Mouse (Mus musculus) kidney, adult 9 months (tissue): Measurements from ENCODE around the gene Gm20219.
"Not testable (repeated sequence)": the region's sequence is repeated elsewhere in the genome, so short reads cannot be mapped to it uniquely, and the experiment has no call there.

Experiments used
- DNase-seq: peaks from one replicate; pipeline ENCODE4 v3.0.0; 2022

Gene Gm20219

GRCm38 (mm10) chr17:56510970-56511706, 43.0 kb downstream of the Gm20219 start:
- DNase-seq = no peak

DNA sequence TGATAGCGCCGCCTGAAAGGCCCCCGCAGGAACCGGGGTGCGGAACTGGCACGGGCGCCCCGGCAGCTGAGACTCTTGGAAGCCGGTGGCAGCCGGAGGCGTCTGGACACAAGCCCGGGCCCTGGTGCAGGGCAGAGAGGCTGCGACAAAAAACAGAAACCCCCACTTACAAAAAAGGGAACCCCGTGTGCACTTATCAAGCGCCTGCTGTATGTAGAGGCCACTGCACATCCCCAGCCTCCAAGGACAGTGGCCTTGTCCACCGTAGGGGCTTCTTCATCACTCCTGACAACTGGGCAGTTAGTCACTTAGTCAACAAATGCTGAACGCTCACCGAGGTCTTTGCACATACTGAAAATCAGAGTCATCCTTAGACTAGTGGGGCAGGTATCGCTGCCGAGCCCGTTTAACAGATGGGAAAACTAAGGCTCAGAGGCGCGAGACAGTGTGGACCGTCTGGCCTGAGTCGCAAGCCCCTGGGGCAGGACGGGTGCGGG, 43.7 kb downstream of the Gm20219 start:
- no peak for DNase-seq

DNA sequence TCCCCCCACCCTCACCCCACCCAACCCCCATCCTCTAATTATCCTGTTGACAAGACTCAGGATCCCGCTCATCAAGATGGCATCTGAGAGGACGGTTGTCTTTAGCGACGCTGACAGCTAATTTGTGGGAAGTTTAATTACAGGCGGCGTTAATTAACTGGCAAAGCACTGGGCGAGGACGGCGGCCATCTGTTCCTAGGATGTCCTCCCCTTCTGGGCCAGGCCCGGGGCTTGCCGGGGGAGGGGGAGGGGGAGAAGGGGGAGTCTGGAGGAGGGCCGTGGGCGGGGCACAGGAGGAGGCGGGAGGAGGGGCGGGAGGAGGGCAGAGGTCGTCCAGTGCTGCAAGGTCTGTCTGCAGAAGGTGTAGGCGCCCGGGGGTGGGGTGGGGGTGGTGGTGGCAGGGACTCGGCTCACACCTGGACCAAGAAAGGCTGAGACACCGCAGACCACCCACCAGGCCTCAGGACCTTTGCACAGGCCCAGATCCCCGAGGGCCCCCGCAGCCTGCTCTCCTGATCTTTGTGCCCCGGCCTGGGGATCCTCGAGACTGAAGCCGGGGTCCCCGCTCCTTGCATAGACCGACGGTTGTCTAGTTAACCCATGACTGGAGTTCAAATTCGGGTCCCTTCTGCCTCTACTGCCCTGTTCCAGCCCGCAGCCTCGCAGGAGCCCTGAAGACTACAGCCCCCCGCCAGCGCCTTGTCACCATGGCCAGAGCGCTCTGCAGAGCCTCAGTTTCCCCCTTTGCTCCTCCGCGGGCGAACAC, 44.3 kb downstream of the Gm20219 start:
- DNase-seq = no peak

GRCm38 (mm10) chr17:56509021-56509640, 45.1 kb downstream of the Gm20219 start:
- DNase-seq = no peak

DNA sequence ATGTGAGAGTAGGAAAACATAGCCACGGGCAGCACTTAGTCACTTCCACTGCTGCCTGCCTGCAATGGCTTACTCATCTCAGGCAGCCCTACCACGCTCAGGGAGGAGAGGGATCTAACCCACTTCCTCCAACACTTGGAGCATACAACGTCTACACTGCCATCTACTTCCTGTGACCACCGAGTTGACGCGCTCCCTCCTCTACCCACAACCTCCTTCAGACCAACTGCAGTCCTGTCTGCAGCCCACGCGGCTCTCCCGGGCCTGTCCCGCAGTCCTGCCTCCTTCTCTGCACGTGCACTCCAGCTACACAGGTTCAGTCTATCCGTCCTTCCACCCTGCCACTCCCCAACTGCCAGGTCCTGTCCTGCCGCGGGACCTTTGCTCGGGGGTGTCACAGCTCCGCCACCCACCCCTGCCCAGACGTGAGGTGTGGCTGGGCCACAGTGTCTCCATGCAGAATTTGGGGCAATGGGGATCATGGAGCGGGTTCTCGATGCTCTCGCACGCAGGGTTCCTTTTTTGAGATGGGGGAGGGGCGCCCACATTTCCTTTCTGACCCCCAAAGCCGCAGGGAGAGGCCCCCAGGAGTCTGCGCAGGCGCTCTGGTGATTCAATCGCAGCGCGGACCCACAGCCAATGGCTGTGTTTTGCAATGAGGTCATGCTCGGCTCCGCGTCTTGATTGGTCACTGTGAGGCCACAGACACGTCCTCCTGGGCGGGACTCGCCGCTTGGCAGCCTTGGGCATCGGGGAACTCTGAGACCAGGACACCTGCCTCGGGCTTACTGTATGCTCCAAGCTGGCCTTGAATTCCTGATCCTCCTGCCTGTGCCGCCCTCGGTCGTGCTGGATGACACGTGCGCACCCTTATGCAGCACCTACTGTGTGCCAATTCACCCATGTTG, 46.8 kb downstream of the Gm20219 start:
- peak; percentile 96 for DNase-seq

- DNase-seq = no peak
Measured at GRCm38 (mm10) chr17:56506417-56507065, 47.6 kb downstream of the Gm20219 start.

DNA sequence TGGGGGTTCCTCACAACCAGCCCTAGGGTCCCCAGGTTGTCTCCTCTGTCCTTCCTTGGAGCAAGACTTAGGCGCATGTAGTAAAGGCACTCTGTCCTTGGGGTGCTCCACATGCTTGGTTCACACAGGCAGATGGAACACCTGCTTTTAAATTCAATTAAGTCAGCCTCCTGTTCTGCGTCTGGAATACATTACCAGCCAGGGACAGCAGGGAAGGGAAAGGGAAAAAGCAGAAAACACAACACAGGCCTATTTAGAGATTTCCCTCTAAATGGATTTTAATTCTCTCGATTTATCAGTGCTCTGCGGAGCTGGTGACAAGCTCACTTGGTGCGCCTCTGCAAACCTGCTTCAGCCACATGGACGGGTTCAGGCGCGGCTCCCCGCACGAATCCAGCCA, 48.8 kb downstream of the Gm20219 start:
- no peak for DNase-seq

- DNase-seq = peak; percentile 31
Measured at GRCm38 (mm10) chr17:56502526-56502925, 51.7 kb downstream of the Gm20219 start.

DNA sequence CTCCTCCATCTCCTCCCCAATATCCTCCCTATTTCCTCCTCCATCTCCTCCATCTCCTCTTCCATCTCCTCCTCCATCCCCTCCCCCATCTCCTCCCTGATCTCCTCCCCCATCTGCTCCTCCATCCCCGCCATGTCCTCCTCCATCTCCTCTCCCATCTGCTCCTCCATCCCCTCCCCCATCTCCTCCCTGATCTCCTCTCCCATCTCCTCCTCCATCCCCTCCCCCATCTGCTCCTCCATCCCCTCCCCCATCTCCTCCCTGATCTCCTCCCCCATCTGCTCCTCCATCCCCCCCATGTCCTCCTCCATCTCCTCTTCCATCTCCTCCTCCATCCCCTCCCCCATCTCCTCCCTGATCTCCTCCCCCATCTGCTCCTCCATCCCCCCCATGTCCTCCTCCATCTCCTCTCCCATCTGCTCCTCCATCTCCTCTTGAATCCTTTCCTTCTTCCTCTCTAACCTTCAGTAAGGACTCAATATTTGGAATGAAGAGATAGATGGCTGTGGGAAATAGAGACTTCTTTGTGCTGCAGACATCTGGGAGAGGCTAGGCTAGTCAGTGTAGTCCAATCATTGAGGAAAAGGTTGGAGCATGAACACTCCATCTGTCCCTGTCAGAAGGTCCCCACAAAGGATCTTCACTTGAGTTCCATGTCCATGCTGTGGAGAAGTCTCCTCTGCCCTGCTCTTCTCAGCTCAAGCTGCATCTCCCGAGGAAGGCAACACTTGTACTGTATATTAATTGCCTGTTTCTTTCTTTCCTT, 52.4 kb downstream of the Gm20219 start:
- not testable (repeated sequence) for DNase-seq
